Mouse (Mus musculus) limb, embryonic 11.5 days (tissue): Measurements from ENCODE around the gene Mrpl24. TPM values are rescaled to one million over a fixed set of nuclear protein-coding genes. Genes with fewer than 3 reads are reported as not detected.

ENCODE experiments used
- ATAC-seq: fragments of 200-750 bp; cut with Nextera tagmentation; 2 replicates; pipeline ENCODE4 v1.8.0; 2017; ENCODE audit warnings: low read depth; ENCODE audit not compliant: insufficient number of reproducible peaks, low FRiP score, low TSS enrichment
- DNase-seq: peaks from one replicate; pipeline ENCODE4 v3.0.0-alpha.2; 2015; ENCODE audit warnings: low spot score
- H3K27ac ChIP-seq: fragments of 300-500 bp; sonication (generic); replicated peaks from 2 replicates; pipeline ENCODE4 v1.5.1; 2014; ENCODE audit warnings: low read depth, mild to moderate bottlenecking, low read length
- H3K27me3 ChIP-seq: fragments of 300-500 bp; sonication (generic); 2 replicates; pipeline ENCODE4 v1.6.1; 2014; ENCODE audit warnings: mild to moderate bottlenecking, low read length, mixed read lengths; ENCODE audit not compliant: control insufficient read depth, insufficient read depth
- H3K36me3 ChIP-seq: fragments of 300-500 bp; sonication (generic); 2 replicates; pipeline ENCODE4 v1.6.1; 2014; ENCODE audit warnings: mild to moderate bottlenecking, low read length, moderate library complexity, mixed read lengths; ENCODE audit not compliant: control insufficient read depth, insufficient read depth
- H3K4me1 ChIP-seq: fragments of 300-500 bp; sonication (generic); 2 replicates; pipeline ENCODE4 v1.6.1; 2014; ENCODE audit warnings: low read length, mixed read lengths; ENCODE audit not compliant: control insufficient read depth, insufficient read depth
- H3K4me2 ChIP-seq: fragments of 300-500 bp; sonication (generic); 2 replicates; pipeline ENCODE4 v1.6.1; 2014; ENCODE audit warnings: low read depth, mild to moderate bottlenecking, moderate library complexity; ENCODE audit not compliant: severe bottlenecking
- H3K4me3 ChIP-seq: fragments of 300-500 bp; sonication (generic); 2 replicates; pipeline ENCODE4 v1.5.1; 2014; ENCODE audit warnings: low read depth, low read length
- H3K9ac ChIP-seq: fragments of 300-500 bp; sonication (generic); 2 replicates; pipeline ENCODE4 v1.6.1; 2014; ENCODE audit warnings: mild to moderate bottlenecking, low read length
- H3K9me3 ChIP-seq: fragments of 300-500 bp; sonication (generic); 2 replicates; pipeline ENCODE4 v1.6.1; 2016; ENCODE audit warnings: low read length; ENCODE audit not compliant: control insufficient read depth
- WGBS: fragments of 180-500 bp; shearing (Covaris S2); extraction: QIAGEN DNeasy Blood & Tissue Kit; methylation state at CpG from one replicate; pipeline ENCODE4 v1.1.7; 2014; 5-methylcytosine and 5-hydroxymethylcytosine counted together
- polyA plus RNA-seq: library from polyadenylated mRNA; unstranded; fragments of >200 nt; fragmentation: Nextera tagmentation; extraction: Ambion mirVana; gene quantifications from 2 replicates; pipeline ENCODE4 v1.2.1, GENCODE M21; 2014

The Mrpl24 gene
- polyA plus RNA-seq, 1 experiment from 2014 or later, result 76.8 TPM

- Histone ChIP-seq H3K4me2 (no peak overlapping the region), H3K27ac (no peak overlapping the region), H3K4me1 (no peaks in the 10 kb centered on the region), H3K9ac (no peak overlapping the region), H3K27me3 (no peaks in the 10 kb centered on the region), H3K9me3 (no peaks in the 10 kb centered on the region), H3K36me3 (peaks cover 16% of the 10 kb centered on the region; the same call in 1 of the 2 replicates), H3K4me3 (no peak overlapping the region)
- DNase-seq (no peak), ATAC-seq (no peak)
- 95% methylated on average over 1 of the region's 1 CpGs for WGBS
Measured at GRCm38 (mm10) chr3:87916990-87917389, 2.3 kb upstream of the Mrpl24 start.

GRCm38 (mm10) chr3:87918551-87918950 lies 755 bp upstream of the Mrpl24 start:
- Histone ChIP-seq H3K4me2 (no peak overlapping the region), H3K9ac (0 out of 2 replicates have a peak overlapping the region, but pooled peaks have one; percentile 27), H3K9me3 (no peaks in the 10 kb centered on the region), H3K36me3 (peaks cover 19% of the 10 kb centered on the region; the same call in 1 of the 2 replicates), H3K27ac (peak overlapping the region; percentile 26; the same call in 1 of the 2 replicates), H3K27me3 (no peaks in the 10 kb centered on the region), H3K4me3 (no peak overlapping the region), H3K4me1 (no peaks in the 10 kb centered on the region)
- no peak for ATAC-seq
- 88% methylated on average over 1 of the region's 1 CpGs for WGBS
- peak; percentile 20 for DNase-seq

- WGBS, result 62% methylated on average over 9 of the region's 9 CpGs
- H3K27ac ChIP-seq, result no peak overlapping the region
- H3K4me3 ChIP-seq, result peak overlapping the region; percentile 60
- ATAC-seq (no peak), DNase-seq (no peak)
- H3K4me1 ChIP-seq, result no peaks in the 10 kb centered on the region
- peaks cover 26% of the 10 kb centered on the region for H3K36me3 ChIP-seq
- no peak overlapping the region for H3K9ac ChIP-seq
- H3K27me3 ChIP-seq, result no peaks in the 10 kb centered on the region
- peak overlapping the region; percentile 71 for H3K4me2 ChIP-seq
- no peaks in the 10 kb centered on the region for H3K9me3 ChIP-seq
Measured at GRCm38 (mm10) chr3:87920270-87920943, 1.1 kb downstream of the Mrpl24 start.

- ATAC-seq (no peak), DNase-seq (no peak)
- no peak overlapping the region for H3K4me3 ChIP-seq
- WGBS, result 91% methylated on average over 7 of the region's 7 CpGs
- H3K9me3 ChIP-seq, result no peaks in the 10 kb centered on the region
- H3K4me1 ChIP-seq, result 0 out of 2 replicates have a peak, but pooled peaks cover 2% of the 10 kb centered on the region
- H3K9ac ChIP-seq, result no peak overlapping the region
- H3K4me2 ChIP-seq, result no peak overlapping the region
- peaks cover 30% of the 10 kb centered on the region for H3K36me3 ChIP-seq
- H3K27ac ChIP-seq, result no peak overlapping the region
- no peaks in the 10 kb centered on the region for H3K27me3 ChIP-seq
Measured at GRCm38 (mm10) chr3:87924996-87925395, 5.7 kb downstream of the Mrpl24 start.

- Histone ChIP-seq H3K9me3 (no peaks in the 10 kb centered on the region), H3K36me3 (peaks cover 30% of the 10 kb centered on the region), H3K9ac (no peak overlapping the region), H3K4me3 (no peak overlapping the region), H3K4me1 (peaks cover 8% of the 10 kb centered on the region; the same call in 1 of the 2 replicates), H3K27ac (no peak overlapping the region), H3K27me3 (no peaks in the 10 kb centered on the region), H3K4me2 (no peak overlapping the region)
- no peak for DNase-seq
- ATAC-seq, result no peak
- WGBS, result 90% methylated on average over 5 of the region's 5 CpGs
Measured at GRCm38 (mm10) chr3:87927452-87927851, 8.1 kb downstream of the Mrpl24 start.

- Histone ChIP-seq H3K9ac (peak overlapping the region; percentile 61), H3K27me3 (no peaks in the 10 kb centered on the region), H3K4me3 (peak overlapping the region; percentile 52), H3K36me3 (peaks cover 22% of the 10 kb centered on the region), H3K4me2 (peak overlapping the region; percentile 69), H3K9me3 (no peaks in the 10 kb centered on the region), H3K4me1 (peaks cover 8% of the 10 kb centered on the region; the same call in 1 of the 2 replicates), H3K27ac (no peak overlapping the region)
- no peak for DNase-seq
- WGBS, result 6% methylated on average over 26 of the region's 26 CpGs
- peak; percentile 53 for ATAC-seq
Measured at GRCm38 (mm10) chr3:87929341-87930077, 10.2 kb downstream of the Mrpl24 start.

- Histone ChIP-seq H3K36me3 (peaks cover 18% of the 10 kb centered on the region; the same call in 1 of the 2 replicates), H3K4me2 (peak within 1 kb of the TSS; percentile 69), H3K27ac (peak within 1 kb of the TSS; percentile 65; the same call in 1 of the 2 replicates), H3K9me3 (no peaks in the 10 kb centered on the region), H3K27me3 (no peaks in the 10 kb centered on the region), H3K4me3 (peak within 1 kb of the TSS; percentile 52), H3K4me1 (peaks cover 8% of the 10 kb centered on the region; the same call in 1 of the 2 replicates), H3K9ac (peak within 1 kb of the TSS; percentile 77)
- WGBS, result under 1% methylated on average over 77 of the region's 78 CpGs
- DNase-seq (peak; percentile 98), ATAC-seq (peak; percentile 96)
Measured at GRCm38 (mm10) chr3:87930078-87930795, 10.9 kb downstream of the Mrpl24 start, which contains the start of the genes Isg20l2 and Rrnad1. TSS of gene Isg20l2 (plus strand) at chr3:87930314. TSS of gene Rrnad1 (minus strand) at chr3:87930717.

GRCm38 (mm10) chr3:87934026-87934425 lies 14.7 kb downstream of the Mrpl24 start:
- Histone ChIP-seq H3K27me3 (no peaks in the 10 kb centered on the region), H3K36me3 (peaks cover 24% of the 10 kb centered on the region), H3K4me1 (peaks cover 8% of the 10 kb centered on the region; the same call in 1 of the 2 replicates), H3K4me3 (no peak overlapping the region), H3K9ac (no peak overlapping the region), H3K27ac (no peak overlapping the region), H3K4me2 (no peak overlapping the region), H3K9me3 (no peaks in the 10 kb centered on the region)
- ATAC-seq (no peak), DNase-seq (no peak)
- WGBS, result 86% methylated on average over 5 of the region's 5 CpGs
